23 mouse cellular contexts compared by ENCODE assay signal in the genomic region with DNA sequence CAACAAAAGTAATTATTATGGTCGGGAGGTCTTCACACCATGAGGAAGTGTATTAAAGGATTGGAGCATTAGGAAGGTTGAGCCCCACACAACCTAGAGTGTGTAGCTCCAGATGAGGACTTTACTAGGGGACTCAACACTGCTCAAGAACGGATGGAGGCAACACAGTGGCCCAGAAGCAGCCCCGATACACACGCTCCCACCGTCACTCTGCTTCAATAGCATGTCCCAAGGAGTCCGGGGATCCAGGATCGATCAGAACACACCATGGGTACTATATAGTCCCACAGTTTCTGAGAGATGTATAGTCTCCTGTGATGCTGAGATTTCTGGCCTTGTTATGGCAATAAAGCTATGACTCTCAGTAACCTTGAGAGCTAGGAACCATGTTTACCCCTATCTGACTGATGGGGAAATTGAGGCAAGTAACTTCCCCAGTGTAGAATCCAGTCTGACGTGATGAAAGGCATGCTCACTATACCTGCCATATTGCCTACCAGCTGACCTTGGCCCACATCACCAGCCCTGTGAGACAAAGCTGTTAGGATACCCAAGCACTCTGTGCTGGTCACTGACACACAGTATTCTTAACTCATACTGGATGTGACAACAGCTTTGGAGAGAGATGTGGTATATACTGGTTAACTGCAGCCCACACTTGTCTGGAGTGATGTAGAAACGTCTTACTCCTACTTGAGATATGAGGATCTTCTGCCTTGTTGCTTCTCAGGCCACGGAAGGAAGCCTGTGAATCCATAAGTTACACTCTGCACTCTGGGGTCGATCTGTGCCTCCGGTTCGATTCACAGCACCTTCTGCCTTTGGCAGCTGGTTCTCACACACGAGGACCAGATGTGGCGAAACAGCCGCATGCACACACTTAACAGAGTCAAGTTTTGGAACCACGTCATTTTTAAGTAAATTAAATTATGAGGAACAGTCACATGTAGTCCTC. TPM values are rescaled to one million over a fixed set of nuclear protein-coding genes. Genes with fewer than 3 reads are reported as not detected.
DNase-seq lines count a peak whose midpoint lies in the region; ATAC-seq and TF ChIP-seq lines count a peak whose summit lies in the region.
"Had no signal": no experiment of that assay in that cellular context is flagged by ENCODE, and none has a peak within 500 bp of the region (broad histone marks: within the 10 kb centered on the region; RNA-seq: fewer than 3 reads in every experiment).

No protein-coding gene starts in this region.

- no peaks in the 10 kb centered on the region for H3K9me3 ChIP-seq in heart, embryonic 10.5 days
- no peaks in the 10 kb centered on the region for H3K9me3 ChIP-seq in lung, embryonic 14.5 days (ENCODE audit: low read depth, low read length)
- H3K9me3 ChIP-seq in heart, embryonic 15.5 days (replicated peaks), result no peaks in the 10 kb centered on the region
- H3K9me3 ChIP-seq in liver, embryonic 16.5 days (replicated peaks; ENCODE audit: control insufficient read depth, low read length), result no peaks in the 10 kb centered on the region
- H3K9me3 ChIP-seq: embryonic facial prominence, embryonic 12.5 days; forebrain, embryonic 12.5 days had no signal

- H3K27me3 ChIP-seq in heart, embryonic 10.5 days (ENCODE audit: insufficient read depth, poor library complexity, severe bottlenecking), result no peaks in the 10 kb centered on the region
- H3K27me3 ChIP-seq in lung, embryonic 14.5 days (ENCODE audit: insufficient read depth, low read length), result no peaks in the 10 kb centered on the region
- H3K27me3 ChIP-seq in heart, embryonic 15.5 days, result no peaks in the 10 kb centered on the region
- H3K27me3 ChIP-seq in liver, embryonic 16.5 days (ENCODE audit: control insufficient read depth, insufficient read depth, low read depth, low read length), result no peaks in the 10 kb centered on the region
- H3K27me3 ChIP-seq: embryonic facial prominence, embryonic 12.5 days; forebrain, embryonic 12.5 days had no signal

- no peak overlapping the region for H3K4me3 ChIP-seq in heart, embryonic 10.5 days
- H3K4me3 ChIP-seq in lung, embryonic 14.5 days (ENCODE audit: low read depth, low read length), result no peak overlapping the region
- no peak overlapping the region for H3K4me3 ChIP-seq in heart, embryonic 15.5 days
- no peak overlapping the region for H3K4me3 ChIP-seq in liver, embryonic 16.5 days (ENCODE audit: low read depth, low read length)
- H3K4me3 ChIP-seq: embryonic facial prominence, embryonic 12.5 days; forebrain, embryonic 12.5 days had no signal

- H3K4me2 ChIP-seq in lung, embryonic 14.5 days, result no peak overlapping the region
- no peak overlapping the region for H3K4me2 ChIP-seq in heart, embryonic 15.5 days
- no peak overlapping the region for H3K4me2 ChIP-seq in liver, embryonic 16.5 days (ENCODE audit: low read depth, low read length)
- H3K4me2 ChIP-seq: embryonic facial prominence, embryonic 12.5 days; forebrain, embryonic 12.5 days had no signal

- H3K27ac ChIP-seq in heart, embryonic 10.5 days, result peak overlapping the region; percentile 91
- H3K27ac ChIP-seq in lung, embryonic 14.5 days (ENCODE audit: low read depth), result peak overlapping the region; percentile 91
- peak overlapping the region; percentile 97 for H3K27ac ChIP-seq in heart, embryonic 15.5 days
- H3K27ac ChIP-seq in liver, embryonic 16.5 days (ENCODE audit: low read length), result peak overlapping the region; percentile 4; the same call in 1 of the 2 replicates
- H3K27ac ChIP-seq: embryonic facial prominence, embryonic 12.5 days; forebrain, embryonic 12.5 days; macrophage had no signal

- no peak for ATAC-seq in lung, embryonic 14.5 days (ENCODE audit: insufficient read depth)
- no peak for ATAC-seq in heart, embryonic 15.5 days (replicated peaks; ENCODE audit: insufficient number of reproducible peaks, insufficient read depth, low FRiP score, low read depth)
- ATAC-seq in liver, embryonic 16.5 days (ENCODE audit: low read depth), result no peak
- ATAC-seq: hindbrain, embryonic 16.5 days had no signal

- intact Hi-C loops in heart, postnatal 36 days (cut with DNase I), result loop anchor here (1.0 to 5.0 kb wide), 2 partner anchors 18 to 63 kb away; no protein-coding TSS in a partner anchor

- DNase-seq in heart, embryonic 10.5 days (ENCODE audit: low spot score), result peak; percentile 64
- DNase-seq in heart, postnatal 36 days, result no peak
- no peak for DNase-seq in lung, embryonic 14.5 days
- DNase-seq in lung, postnatal 25 days (ENCODE audit: low spot score), result no peak
- DNase-seq in right cerebral cortex, postnatal 4 days, result no peak
- no peak for DNase-seq in yolk sac, embryonic 10.5 days (ENCODE audit: low spot score)
- DNase-seq: cerebellum, adult 11-12 months; cerebellum, postnatal 36 days; kidney, adult 8-10 months; midbrain, embryonic 14.5 days; right cerebral cortex, postnatal 14 days; thymus, adult 2 months had no signal

- no peaks in the 10 kb centered on the region for H3K36me3 ChIP-seq in heart, embryonic 10.5 days
- no peaks in the 10 kb centered on the region for H3K36me3 ChIP-seq in lung, embryonic 14.5 days (ENCODE audit: insufficient read depth)
- no peaks in the 10 kb centered on the region for H3K36me3 ChIP-seq in heart, embryonic 15.5 days
- no peaks in the 10 kb centered on the region for H3K36me3 ChIP-seq in liver, embryonic 16.5 days (ENCODE audit: control insufficient read depth, insufficient read depth)
- H3K36me3 ChIP-seq: embryonic facial prominence, embryonic 12.5 days; forebrain, embryonic 12.5 days had no signal

- WGBS in heart, embryonic 10.5 days, result 87% methylated on average over 17 of the region's 17 CpGs
- 92% methylated on average over 17 of the region's 17 CpGs for WGBS in lung, embryonic 14.5 days
- WGBS in heart, embryonic 15.5 days, result 90% methylated on average over 17 of the region's 17 CpGs
- WGBS in liver, embryonic 16.5 days (ENCODE audit: insufficient replicate concordance), result 71% methylated on average over 17 of the region's 17 CpGs

- H3K9ac ChIP-seq in lung, embryonic 14.5 days, result no peak overlapping the region
- no peak overlapping the region for H3K9ac ChIP-seq in heart, embryonic 15.5 days
- no peak overlapping the region for H3K9ac ChIP-seq in liver, embryonic 16.5 days (ENCODE audit: low read depth, low read length)
- H3K9ac ChIP-seq: embryonic facial prominence, embryonic 12.5 days; forebrain, embryonic 12.5 days had no signal

- TF ChIP-seq CTCF in lung, embryonic 14.5 days (IDR thresholded peaks at IDR 0.05; ENCODE audit: low read depth), result no peak

- peaks cover 41% of the 10 kb centered on the region for H3K4me1 ChIP-seq in heart, embryonic 10.5 days
- no peaks in the 10 kb centered on the region for H3K4me1 ChIP-seq in lung, embryonic 14.5 days (ENCODE audit: insufficient read depth)
- H3K4me1 ChIP-seq in heart, embryonic 15.5 days (replicated peaks), result peaks cover 54% of the 10 kb centered on the region
- H3K4me1 ChIP-seq in liver, embryonic 16.5 days (ENCODE audit: control insufficient read depth, low read depth, low read length), result peaks cover 9% of the 10 kb centered on the region

RNA-seq across cellular contexts. Expression of a gene that starts 5.2 kb away (rescaled TPM):
- polyA plus RNA-seq in heart, embryonic 10.5 days (2016; fragmentation: Nextera tagmentation; extraction: Ambion mirVana), result 96.7 and 139 TPM in 2 replicates
- total RNA-seq in heart, postnatal 36 days (2021), result 10 to 100 TPM; 18.2 to 19.3 TPM
- 181 and 186 TPM in 2 replicates for polyA plus RNA-seq in lung, embryonic 14.5 days (2014; fragmentation: Nextera tagmentation; extraction: Ambion mirVana)
- 74.8 and 81.6 TPM in 2 replicates for polyA plus RNA-seq in heart, embryonic 15.5 days (2015; fragmentation: Nextera tagmentation; extraction: Ambion mirVana)
- polyA plus RNA-seq in liver, embryonic 16.5 days (2015; fragmentation: Nextera tagmentation; extraction: Ambion mirVana), result 21.9 and 23.2 TPM in 2 replicates

RNA-seq across cellular contexts. Expression of a gene that starts 16.4 kb away (rescaled TPM):
- polyA plus RNA-seq in heart, embryonic 10.5 days (2016; fragmentation: Nextera tagmentation; extraction: Ambion mirVana), result 5.5 and 6.0 TPM in 2 replicates
- total RNA-seq in heart, postnatal 36 days (2021), result 10 to 100 TPM; 60.4 to 63.7 TPM
- 23.5 and 24.0 TPM in 2 replicates for polyA plus RNA-seq in lung, embryonic 14.5 days (2014; fragmentation: Nextera tagmentation; extraction: Ambion mirVana)
- 45.9 and 54.2 TPM in 2 replicates for polyA plus RNA-seq in heart, embryonic 15.5 days (2015; fragmentation: Nextera tagmentation; extraction: Ambion mirVana)
- polyA plus RNA-seq in liver, embryonic 16.5 days (2015; fragmentation: Nextera tagmentation; extraction: Ambion mirVana), result 22.1 and 37.9 TPM in 2 replicates

RNA-seq across cellular contexts. Expression of a gene that starts 39.7 kb away (rescaled TPM):
- 5.5 and 7.2 TPM in 2 replicates for polyA plus RNA-seq in heart, embryonic 10.5 days (2016; fragmentation: Nextera tagmentation; extraction: Ambion mirVana)
- 1 to 10 TPM; 6.5 to 8.0 TPM for total RNA-seq in heart, postnatal 36 days (2021)
- polyA plus RNA-seq in lung, embryonic 14.5 days (2014; fragmentation: Nextera tagmentation; extraction: Ambion mirVana), result 5.1 and 5.6 TPM in 2 replicates
- 6.5 and 7.3 TPM in 2 replicates for polyA plus RNA-seq in heart, embryonic 15.5 days (2015; fragmentation: Nextera tagmentation; extraction: Ambion mirVana)
- 6.7 and 7.9 TPM in 2 replicates for polyA plus RNA-seq in liver, embryonic 16.5 days (2015; fragmentation: Nextera tagmentation; extraction: Ambion mirVana)

RNA-seq across cellular contexts. Expression of a gene that starts 50.0 kb away (rescaled TPM):
- not detected in 2 replicates for polyA plus RNA-seq in heart, embryonic 10.5 days (2016; fragmentation: Nextera tagmentation; extraction: Ambion mirVana)
- not detected for total RNA-seq in heart, postnatal 36 days (2021)
- not detected in 2 replicates for polyA plus RNA-seq in lung, embryonic 14.5 days (2014; fragmentation: Nextera tagmentation; extraction: Ambion mirVana)
- not detected in 2 replicates for polyA plus RNA-seq in heart, embryonic 15.5 days (2015; fragmentation: Nextera tagmentation; extraction: Ambion mirVana)
- polyA plus RNA-seq in liver, embryonic 16.5 days (2015; fragmentation: Nextera tagmentation; extraction: Ambion mirVana), result not detected in 2 replicates
- total RNA-seq: adrenal gland, adult 18-20 months; ES-E14; gastrocnemius, postnatal 4 days had no signal
- polyA plus RNA-seq: embryonic facial prominence, embryonic 12.5 days; forebrain, embryonic 12.5 days; hindbrain, embryonic 16.5 days; large intestine, adult 2 months; limb, embryonic 11.5 days; macrophage; midbrain, embryonic 14.5 days; thymus, adult 2 months had no signal

Comparison
In these comparisons a context has a peak if more than half of its experiments do, and no peak if none do; other contexts are left out.
1. H3K27ac ChIP-seq: peak in every context shown above with its lines; median percentile 97 in heart, embryonic 15.5 days; 91 in heart, embryonic 10.5 days; 91 in lung, embryonic 14.5 days; 4 in liver, embryonic 16.5 days.